Mouse (Mus musculus): ENCODE results near the gene Hs6st2. TPM values are rescaled to one million over a fixed set of nuclear protein-coding genes. Genes with fewer than 3 reads are reported as not detected.

Hs6st2 gene
- polyA plus RNA-seq (2012; rRNA removed) (19.3 and 27.7 TPM in 2 replicates), polyA plus RNA-seq (2014; fragmentation: Nextera tagmentation; extraction: Ambion mirVana) (27.0 and 29.7 TPM in 2 replicates)

DNA sequence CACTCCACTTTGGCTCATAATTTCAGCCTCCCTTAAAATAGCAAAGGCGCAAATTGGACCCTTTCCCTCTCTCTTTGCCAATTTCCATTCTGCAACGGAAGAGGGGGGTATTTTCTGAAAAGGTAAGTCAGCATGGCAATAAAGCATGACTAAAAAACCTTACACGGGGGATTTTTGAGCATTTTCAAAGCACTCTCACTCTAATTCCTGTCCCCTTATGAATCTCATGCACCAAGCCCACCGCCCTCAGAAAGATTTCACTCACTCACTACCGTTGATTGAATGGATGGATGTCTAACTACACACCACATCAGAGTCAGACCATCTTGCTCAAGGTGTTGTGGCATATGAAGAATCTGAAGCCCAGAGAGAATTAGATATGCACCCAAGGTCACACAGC lies at the start of gene Hs6st2:
TSS of gene Hs6st2 (minus strand) at position 101 of the 400 bp plus-strand sequence.
- 26% methylated on average over 5 of the region's 5 CpGs for WGBS
- H3K4me2 ChIP-seq (replicated peaks; ENCODE audit: low read depth, low read length, severe bottlenecking): peak within 1 kb of the TSS; percentile 77
- H3K4me3 ChIP-seq (replicated peaks; ENCODE audit: low read length): peak within 1 kb of the TSS; percentile 54
- H3K36me3 ChIP-seq (ENCODE audit: control insufficient read depth, insufficient read depth, low read length): no peaks in the 10 kb centered on the region
- DNase-seq (ENCODE audit: low spot score) (no peak), ATAC-seq (ENCODE audit: low FRiP score, low read depth) (no peak)
- TF ChIP-seq POLR2A (IDR thresholded peaks at IDR 0.05; ENCODE audit: borderline replicate concordance, extremely low read depth, insufficient read depth, insufficient read length): no peak
- no peaks in the 10 kb centered on the region for H3K9me3 ChIP-seq (ENCODE audit: control insufficient read depth, low read length)
- 0 out of 2 replicates have a peak, but pooled peaks cover 3% of the 10 kb centered on the region for H3K4me1 ChIP-seq (ENCODE audit: control insufficient read depth, insufficient read depth, low read length)
- peak within 1 kb of the TSS; percentile 26; the same call in 1 of the 2 replicates for H3K27ac ChIP-seq (replicated peaks; ENCODE audit: low read depth, low read length)
- peak within 1 kb of the TSS; percentile 65 for H3K9ac ChIP-seq (ENCODE audit: low read depth, low read length, severe bottlenecking)
- 0 out of 2 replicates have a peak, but pooled peaks cover 8% of the 10 kb centered on the region for H3K27me3 ChIP-seq (ENCODE audit: control insufficient read depth, insufficient read depth, low read length)

- no peak overlapping the region for H3K4me3 ChIP-seq (replicated peaks; ENCODE audit: low read length)
- no peaks in the 10 kb centered on the region for H3K36me3 ChIP-seq (ENCODE audit: control insufficient read depth, insufficient read depth, low read length)
- H3K4me1 ChIP-seq (ENCODE audit: control insufficient read depth, insufficient read depth, low read length): no peaks in the 10 kb centered on the region
- H3K9me3 ChIP-seq (ENCODE audit: control insufficient read depth, low read length): no peaks in the 10 kb centered on the region
- H3K27ac ChIP-seq (replicated peaks; ENCODE audit: low read depth, low read length): no peak overlapping the region
- 56% methylated on average over 8 of the region's 8 CpGs for WGBS
- ATAC-seq (ENCODE audit: low FRiP score, low read depth) (no peak), DNase-seq (ENCODE audit: low spot score) (no peak)
- no peak overlapping the region for H3K9ac ChIP-seq (ENCODE audit: low read depth, low read length, severe bottlenecking)
- H3K4me2 ChIP-seq (replicated peaks; ENCODE audit: low read depth, low read length, severe bottlenecking): no peak overlapping the region
- no peaks in the 10 kb centered on the region for H3K27me3 ChIP-seq (ENCODE audit: control insufficient read depth, insufficient read depth, low read length)
- no peak for TF ChIP-seq POLR2A (IDR thresholded peaks at IDR 0.05; ENCODE audit: borderline replicate concordance, extremely low read depth, insufficient read depth, insufficient read length)
These were observed 32.6 kb upstream of the Hs6st2 start for GRCm38 (mm10) chrX:51714086-51714745.

- H3K9ac ChIP-seq (ENCODE audit: low read depth, low read length, severe bottlenecking): no peak overlapping the region
- H3K27ac ChIP-seq (replicated peaks; ENCODE audit: low read depth, low read length): no peak overlapping the region
- H3K4me1 ChIP-seq (ENCODE audit: control insufficient read depth, insufficient read depth, low read length): no peaks in the 10 kb centered on the region
- no peak for DNase-seq (ENCODE audit: low spot score)
- no peak overlapping the region for H3K4me2 ChIP-seq (replicated peaks; ENCODE audit: low read depth, low read length, severe bottlenecking)
- no peak overlapping the region for H3K4me3 ChIP-seq (replicated peaks; ENCODE audit: low read length)
- no peaks in the 10 kb centered on the region for H3K9me3 ChIP-seq (ENCODE audit: control insufficient read depth, low read length)
- H3K36me3 ChIP-seq (ENCODE audit: control insufficient read depth, insufficient read depth, low read length): no peaks in the 10 kb centered on the region
- 87% methylated on average over 1 of the region's 1 CpGs for WGBS
- ATAC-seq (ENCODE audit: low FRiP score, low read depth): no peak
- H3K27me3 ChIP-seq (ENCODE audit: control insufficient read depth, insufficient read depth, low read length): no peaks in the 10 kb centered on the region
- no peak for TF ChIP-seq POLR2A (IDR thresholded peaks at IDR 0.05; ENCODE audit: borderline replicate concordance, extremely low read depth, insufficient read depth, insufficient read length)
These were observed 31.3 kb upstream of the Hs6st2 start for GRCm38 (mm10) chrX:51712996-51713395.

- Histone ChIP-seq H3K27ac (replicated peaks; ENCODE audit: low read depth, low read length) (no peak overlapping the region), H3K9ac (ENCODE audit: low read depth, low read length, severe bottlenecking) (no peak overlapping the region), H3K36me3 (ENCODE audit: control insufficient read depth, insufficient read depth, low read length) (no peaks in the 10 kb centered on the region), H3K4me2 (replicated peaks; ENCODE audit: low read depth, low read length, severe bottlenecking) (no peak overlapping the region), H3K9me3 (ENCODE audit: control insufficient read depth, low read length) (no peaks in the 10 kb centered on the region), H3K27me3 (ENCODE audit: control insufficient read depth, insufficient read depth, low read length) (no peaks in the 10 kb centered on the region), H3K4me3 (replicated peaks; ENCODE audit: low read length) (no peak overlapping the region), H3K4me1 (ENCODE audit: control insufficient read depth, insufficient read depth, low read length) (no peaks in the 10 kb centered on the region)
- TF ChIP-seq POLR2A (IDR thresholded peaks at IDR 0.05; ENCODE audit: borderline replicate concordance, extremely low read depth, insufficient read depth, insufficient read length): no peak
- 43% methylated on average over 4 of the region's 4 CpGs for WGBS
- DNase-seq (ENCODE audit: low spot score) (no peak), ATAC-seq (ENCODE audit: low FRiP score, low read depth) (no peak)
These were observed 21.2 kb upstream of the Hs6st2 start for GRCm38 (mm10) chrX:51702823-51703222.

DNA sequence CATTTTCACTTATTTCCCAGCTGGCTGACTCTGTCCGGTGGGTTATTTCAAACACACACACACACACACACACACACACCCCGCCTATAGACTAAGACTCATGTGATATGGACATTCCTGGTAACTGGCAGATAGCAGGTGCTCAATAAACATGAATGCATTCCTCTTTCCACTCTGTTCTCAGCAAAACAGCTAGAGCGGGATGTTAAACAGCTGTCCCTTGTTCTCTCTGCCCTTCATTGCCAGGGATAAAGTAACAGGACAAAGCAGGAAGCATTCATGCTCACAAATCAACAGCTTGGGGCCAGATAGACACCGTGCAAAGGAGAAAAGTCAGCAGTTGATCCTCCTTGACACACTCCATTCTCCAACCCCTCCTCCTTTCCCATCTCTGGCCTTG lies 17.4 kb upstream of the Hs6st2 start:
- ATAC-seq (ENCODE audit: low FRiP score, low read depth) (peak; percentile 82), DNase-seq (ENCODE audit: low spot score) (peak; percentile 30)
- Histone ChIP-seq H3K9me3 (ENCODE audit: control insufficient read depth, low read length) (no peaks in the 10 kb centered on the region), H3K27ac (replicated peaks; ENCODE audit: low read depth, low read length) (no peak overlapping the region), H3K9ac (ENCODE audit: low read depth, low read length, severe bottlenecking) (no peak overlapping the region), H3K4me2 (replicated peaks; ENCODE audit: low read depth, low read length, severe bottlenecking) (no peak overlapping the region), H3K4me1 (ENCODE audit: control insufficient read depth, insufficient read depth, low read length) (no peaks in the 10 kb centered on the region), H3K36me3 (ENCODE audit: control insufficient read depth, insufficient read depth, low read length) (no peaks in the 10 kb centered on the region), H3K27me3 (ENCODE audit: control insufficient read depth, insufficient read depth, low read length) (no peaks in the 10 kb centered on the region), H3K4me3 (replicated peaks; ENCODE audit: low read length) (no peak overlapping the region)
- WGBS: 72% methylated on average over 4 of the region's 4 CpGs
- TF ChIP-seq POLR2A (IDR thresholded peaks at IDR 0.05; ENCODE audit: borderline replicate concordance, extremely low read depth, insufficient read depth, insufficient read length): no peak

All from limb, embryonic 14.5 days (tissue).